Mouse (Mus musculus): ENCODE measurements around the gene Mtap. TPM values are rescaled to one million over a fixed set of nuclear protein-coding genes. Genes with fewer than 3 reads are reported as not detected.

Gene Mtap
- polyA plus RNA-seq, 1 experiment from 2014 or later: 80.2 TPM

- no peak overlapping the region for H3K9ac ChIP-seq (ENCODE audit: low read depth, low read length)
- DNase-seq (ENCODE audit: low spot score): peak; percentile 67
- H3K9me3 ChIP-seq (ENCODE audit: control insufficient read depth, low read length): no peaks in the 10 kb centered on the region
- 0 out of 2 replicates have a peak, but pooled peaks cover 5% of the 10 kb centered on the region for H3K4me1 ChIP-seq (replicated peaks; ENCODE audit: control insufficient read depth, insufficient read depth, low read length)
- H3K27me3 ChIP-seq (replicated peaks; ENCODE audit: control insufficient read depth, insufficient read depth, low read length): no peaks in the 10 kb centered on the region
- peak overlapping the region; percentile 40 for H3K4me2 ChIP-seq
- peak overlapping the region; percentile 57; the same call in 1 of the 2 replicates for H3K27ac ChIP-seq (ENCODE audit: low read depth, low read length)
- 28% methylated on average over 20 of the region's 20 CpGs for WGBS
- H3K4me3 ChIP-seq (ENCODE audit: low read depth, low read length): no peak overlapping the region
- peak; percentile 72 for ATAC-seq (replicated peaks; ENCODE audit: low FRiP score)
- H3K36me3 ChIP-seq (ENCODE audit: control insufficient read depth, insufficient read depth, low read length): no peaks in the 10 kb centered on the region
Measured at GRCm38 (mm10) chr4:89128080-89128936, 8.6 kb upstream of the Mtap start.

GRCm38 (mm10) chr4:89128937-89129277, 8.0 kb upstream of the Mtap start:
- DNase-seq (ENCODE audit: low spot score) (no peak), ATAC-seq (replicated peaks; ENCODE audit: low FRiP score) (no peak)
- H3K4me3 ChIP-seq (ENCODE audit: low read depth, low read length): no peak overlapping the region
- no peaks in the 10 kb centered on the region for H3K9me3 ChIP-seq (ENCODE audit: control insufficient read depth, low read length)
- peak overlapping the region; percentile 30 for H3K4me2 ChIP-seq
- H3K27ac ChIP-seq (ENCODE audit: low read depth, low read length): no peak overlapping the region
- H3K4me1 ChIP-seq (replicated peaks; ENCODE audit: control insufficient read depth, insufficient read depth, low read length): 0 out of 2 replicates have a peak, but pooled peaks cover 5% of the 10 kb centered on the region
- no peaks in the 10 kb centered on the region for H3K36me3 ChIP-seq (ENCODE audit: control insufficient read depth, insufficient read depth, low read length)
- 66% methylated on average over 5 of the region's 5 CpGs for WGBS
- no peaks in the 10 kb centered on the region for H3K27me3 ChIP-seq (replicated peaks; ENCODE audit: control insufficient read depth, insufficient read depth, low read length)
- H3K9ac ChIP-seq (ENCODE audit: low read depth, low read length): no peak overlapping the region

DNA sequence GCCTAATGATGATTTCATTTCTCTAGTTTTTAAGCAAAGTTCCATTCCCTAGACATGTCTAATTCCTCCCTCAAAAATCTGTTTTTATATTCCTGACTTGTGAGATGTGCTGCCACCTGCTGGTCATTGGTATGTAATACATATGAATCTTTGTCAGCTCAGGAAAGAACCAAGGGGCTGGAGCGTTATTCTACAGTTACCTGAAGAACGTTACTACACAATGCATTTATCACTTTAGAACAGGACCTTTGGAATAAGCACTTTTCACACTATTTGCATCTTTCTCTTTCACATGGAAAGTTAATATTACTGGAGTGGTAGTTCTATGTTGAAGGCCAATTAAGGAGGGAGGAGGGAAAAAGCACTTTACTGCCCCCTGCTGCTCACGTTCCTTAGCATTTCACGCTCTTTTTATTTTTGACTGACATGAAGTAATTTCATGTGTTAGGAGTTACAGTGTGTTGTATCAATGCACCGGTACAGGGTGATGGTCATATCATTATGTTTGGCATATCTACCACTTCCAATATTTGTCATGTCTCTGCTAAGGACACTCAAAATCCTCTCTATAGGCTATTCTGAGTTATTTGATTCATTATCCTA, 7.5 kb upstream of the Mtap start:
- 4% methylated on average over 5 of the region's 5 CpGs for WGBS
- H3K4me1 ChIP-seq (replicated peaks; ENCODE audit: control insufficient read depth, insufficient read depth, low read length): 0 out of 2 replicates have a peak, but pooled peaks cover 5% of the 10 kb centered on the region
- DNase-seq (ENCODE audit: low spot score) (no peak), ATAC-seq (replicated peaks; ENCODE audit: low FRiP score) (peak; percentile 18; the same call in 1 of the 2 replicates)
- H3K9me3 ChIP-seq (ENCODE audit: control insufficient read depth, low read length): no peaks in the 10 kb centered on the region
- H3K4me2 ChIP-seq: peak overlapping the region; percentile 51
- no peak overlapping the region for H3K4me3 ChIP-seq (ENCODE audit: low read depth, low read length)
- no peak overlapping the region for H3K9ac ChIP-seq (ENCODE audit: low read depth, low read length)
- H3K36me3 ChIP-seq (ENCODE audit: control insufficient read depth, insufficient read depth, low read length): no peaks in the 10 kb centered on the region
- no peak overlapping the region for H3K27ac ChIP-seq (ENCODE audit: low read depth, low read length)
- no peaks in the 10 kb centered on the region for H3K27me3 ChIP-seq (replicated peaks; ENCODE audit: control insufficient read depth, insufficient read depth, low read length)

- H3K27me3 ChIP-seq (replicated peaks; ENCODE audit: control insufficient read depth, insufficient read depth, low read length): no peaks in the 10 kb centered on the region
- 82% methylated on average over 3 of the region's 3 CpGs for WGBS
- no peaks in the 10 kb centered on the region for H3K9me3 ChIP-seq (ENCODE audit: control insufficient read depth, low read length)
- no peaks in the 10 kb centered on the region for H3K36me3 ChIP-seq (ENCODE audit: control insufficient read depth, insufficient read depth, low read length)
- H3K9ac ChIP-seq (ENCODE audit: low read depth, low read length): no peak overlapping the region
- H3K27ac ChIP-seq (ENCODE audit: low read depth, low read length): no peak overlapping the region
- H3K4me1 ChIP-seq (replicated peaks; ENCODE audit: control insufficient read depth, insufficient read depth, low read length): 0 out of 2 replicates have a peak, but pooled peaks cover 5% of the 10 kb centered on the region
- ATAC-seq (replicated peaks; ENCODE audit: low FRiP score) (no peak), DNase-seq (ENCODE audit: low spot score) (no peak)
- no peak overlapping the region for H3K4me3 ChIP-seq (ENCODE audit: low read depth, low read length)
- H3K4me2 ChIP-seq: no peak overlapping the region
Measured at GRCm38 (mm10) chr4:89131795-89132194, 5.1 kb upstream of the Mtap start.

- H3K27ac ChIP-seq (ENCODE audit: low read depth, low read length): no peak overlapping the region
- peak overlapping the region; percentile 87 for H3K4me2 ChIP-seq
- peak overlapping the region; percentile 89 for H3K4me3 ChIP-seq (ENCODE audit: low read depth, low read length)
- H3K4me1 ChIP-seq (replicated peaks; ENCODE audit: control insufficient read depth, insufficient read depth, low read length): peaks cover 20% of the 10 kb centered on the region
- H3K9ac ChIP-seq (ENCODE audit: low read depth, low read length): no peak overlapping the region
- no peaks in the 10 kb centered on the region for H3K9me3 ChIP-seq (ENCODE audit: control insufficient read depth, low read length)
- DNase-seq (ENCODE audit: low spot score): peak; percentile 29
- no peaks in the 10 kb centered on the region for H3K36me3 ChIP-seq (ENCODE audit: control insufficient read depth, insufficient read depth, low read length)
- peak; percentile 42; the same call in 1 of the 2 replicates for ATAC-seq (replicated peaks; ENCODE audit: low FRiP score)
- H3K27me3 ChIP-seq (replicated peaks; ENCODE audit: control insufficient read depth, insufficient read depth, low read length): no peaks in the 10 kb centered on the region
- 49% methylated on average over 3 of the region's 3 CpGs for WGBS
Measured at GRCm38 (mm10) chr4:89136356-89136755, 566 bp upstream of the Mtap start.

DNA sequence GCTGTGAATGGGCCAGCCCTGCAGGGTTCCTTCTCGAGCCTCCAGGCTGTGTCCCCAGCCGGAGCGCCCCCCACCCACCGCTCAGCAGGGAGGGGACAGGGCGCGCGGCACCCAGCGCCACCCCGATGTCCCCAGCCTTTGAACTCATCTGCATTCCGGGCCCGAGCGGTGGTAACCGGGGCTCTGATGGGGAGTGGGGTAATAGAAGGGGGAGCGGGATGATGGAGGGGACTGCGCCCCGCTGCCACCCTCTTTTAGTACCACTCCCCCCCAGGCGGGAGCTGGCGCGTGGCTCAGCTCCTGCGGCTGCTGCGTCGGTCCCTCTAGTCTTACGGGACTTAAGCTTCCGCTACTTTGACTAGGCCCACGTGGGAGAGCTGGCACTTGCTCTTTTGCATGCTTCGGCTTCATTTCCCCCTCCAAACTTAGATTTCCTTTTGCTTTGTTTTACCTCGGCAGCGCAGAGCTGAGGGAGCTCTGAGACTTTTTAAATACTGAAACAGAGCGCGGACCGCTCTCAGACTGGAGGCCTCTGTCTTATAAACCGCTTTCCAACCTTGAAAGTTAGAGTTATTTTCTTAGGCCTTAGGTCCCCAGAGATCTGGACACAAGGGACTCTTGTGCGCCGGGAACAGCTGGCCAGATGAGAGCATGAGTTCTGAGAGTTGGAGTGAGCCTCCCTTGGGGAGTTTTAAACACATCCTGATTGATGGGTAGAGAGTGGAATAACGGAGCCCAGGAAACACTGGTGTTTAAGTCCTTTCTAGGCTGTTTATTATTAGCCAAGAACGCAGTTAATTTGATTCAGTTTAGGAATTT, 829 bp downstream of the Mtap start:
- Histone ChIP-seq H3K4me2 (peak overlapping the region; percentile 87), H3K4me1 (replicated peaks; ENCODE audit: control insufficient read depth, insufficient read depth, low read length) (peaks cover 21% of the 10 kb centered on the region), H3K9ac (ENCODE audit: low read depth, low read length) (peak overlapping the region; percentile 81), H3K27me3 (replicated peaks; ENCODE audit: control insufficient read depth, insufficient read depth, low read length) (no peaks in the 10 kb centered on the region), H3K36me3 (ENCODE audit: control insufficient read depth, insufficient read depth, low read length) (no peaks in the 10 kb centered on the region), H3K9me3 (ENCODE audit: control insufficient read depth, low read length) (no peaks in the 10 kb centered on the region), H3K4me3 (ENCODE audit: low read depth, low read length) (peak overlapping the region; percentile 89), H3K27ac (ENCODE audit: low read depth, low read length) (peak overlapping the region; percentile 67)
- under 1% methylated on average over 35 of the region's 36 CpGs for WGBS
- ATAC-seq (replicated peaks; ENCODE audit: low FRiP score) (peak; percentile 64), DNase-seq (ENCODE audit: low spot score) (no peak)

- H3K27ac ChIP-seq (ENCODE audit: low read depth, low read length): no peak overlapping the region
- no peaks in the 10 kb centered on the region for H3K36me3 ChIP-seq (ENCODE audit: control insufficient read depth, insufficient read depth, low read length)
- WGBS: 20% methylated on average over 4 of the region's 4 CpGs
- H3K9ac ChIP-seq (ENCODE audit: low read depth, low read length): no peak overlapping the region
- no peak for DNase-seq (ENCODE audit: low spot score)
- H3K4me2 ChIP-seq: peak overlapping the region; percentile 87
- H3K27me3 ChIP-seq (replicated peaks; ENCODE audit: control insufficient read depth, insufficient read depth, low read length): no peaks in the 10 kb centered on the region
- peaks cover 21% of the 10 kb centered on the region for H3K4me1 ChIP-seq (replicated peaks; ENCODE audit: control insufficient read depth, insufficient read depth, low read length)
- ATAC-seq (replicated peaks; ENCODE audit: low FRiP score): no peak
- no peaks in the 10 kb centered on the region for H3K9me3 ChIP-seq (ENCODE audit: control insufficient read depth, low read length)
- H3K4me3 ChIP-seq (ENCODE audit: low read depth, low read length): peak overlapping the region; percentile 89
Measured at GRCm38 (mm10) chr4:89138361-89138651, 1.4 kb downstream of the Mtap start.

- Histone ChIP-seq H3K27me3 (replicated peaks; ENCODE audit: control insufficient read depth, insufficient read depth, low read length) (no peaks in the 10 kb centered on the region), H3K36me3 (ENCODE audit: control insufficient read depth, insufficient read depth, low read length) (no peaks in the 10 kb centered on the region), H3K4me1 (replicated peaks; ENCODE audit: control insufficient read depth, insufficient read depth, low read length) (peaks cover 21% of the 10 kb centered on the region), H3K4me2 (no peak overlapping the region; the same call in 1 of the 2 replicates), H3K9me3 (ENCODE audit: control insufficient read depth, low read length) (no peaks in the 10 kb centered on the region), H3K27ac (ENCODE audit: low read depth, low read length) (no peak overlapping the region), H3K4me3 (ENCODE audit: low read depth, low read length) (no peak overlapping the region), H3K9ac (ENCODE audit: low read depth, low read length) (no peak overlapping the region)
- DNase-seq (ENCODE audit: low spot score): peak; percentile 29
- no peak for ATAC-seq (replicated peaks; ENCODE audit: low FRiP score)
- WGBS: 65% methylated on average over 5 of the region's 5 CpGs
Measured at GRCm38 (mm10) chr4:89140832-89141231, 3.9 kb downstream of the Mtap start.
